Mouse (Mus musculus) hindbrain, embryonic 16.5 days (tissue): ENCODE results near the gene Cmtm1. TPM values are rescaled to one million over a fixed set of nuclear protein-coding genes. Genes with fewer than 3 reads are reported as not detected.

ENCODE experiments used
- polyA plus RNA-seq: library from polyadenylated mRNA; unstranded; fragments of >200 nt; fragmentation: Nextera tagmentation; extraction: Ambion mirVana; gene quantifications from 2 replicates; pipeline ENCODE4 v1.2.1, GENCODE M21; 2015

Cmtm1 gene
- polyA plus RNA-seq, 1 experiment from 2014 or later = not detected

Other genes with a start within 250 kb of the Cmtm1 start
- gene Cdh5, start 208.5 kb downstream of the Cmtm1 start, polyA plus RNA-seq = 11.2 and 15.0 TPM in 2 replicates
- 7.8 and 8.8 TPM in 2 replicates for gene Bean1, start 139.7 kb downstream of the Cmtm1 start, polyA plus RNA-seq
- 49.0 and 50.3 TPM in 2 replicates for gene Tk2, start 61.6 kb downstream of the Cmtm1 start, polyA plus RNA-seq
- gene Cklf, start 59.3 kb downstream of the Cmtm1 start, polyA plus RNA-seq = 33.6 and 36.9 TPM in 2 replicates
- gene Cmtm2a, start 17.0 kb downstream of the Cmtm1 start, polyA plus RNA-seq = not detected in 2 replicates
- not detected in 2 replicates for gene Gm45711, start 64 bp downstream of the Cmtm1 start, polyA plus RNA-seq
- gene Gm11020, start 11.4 kb upstream of the Cmtm1 start, polyA plus RNA-seq = not detected in 2 replicates
- gene Cmtm2b, start 12.1 kb upstream of the Cmtm1 start, polyA plus RNA-seq = not detected in 2 replicates
- gene Cmtm3, start 29.3 kb upstream of the Cmtm1 start, polyA plus RNA-seq = 44.2 and 47.2 TPM in 2 replicates
- 3.0 TPM in 2 replicates for gene Cmtm4, start 85.7 kb upstream of the Cmtm1 start, polyA plus RNA-seq
- 97.9 and 112 TPM in 2 replicates for gene Dync1li2, start 132.9 kb upstream of the Cmtm1 start, polyA plus RNA-seq
- 0.70 and 0.90 TPM in 2 replicates for gene Terb1, start 199.8 kb upstream of the Cmtm1 start, polyA plus RNA-seq
- gene Nae1, start 224.5 kb upstream of the Cmtm1 start, polyA plus RNA-seq = 104 and 108 TPM in 2 replicates
- gene Car7, start 224.5 kb upstream of the Cmtm1 start, polyA plus RNA-seq = 3.5 and 4.9 TPM in 2 replicates